23 mouse cellular contexts compared by ENCODE assay signal in genomic region chr1:152831619-152832018, GRCm38 (mm10). TPM values are rescaled to one million over a fixed set of nuclear protein-coding genes. Genes with fewer than 3 reads are reported as not detected.
DNase-seq lines count a peak whose midpoint lies in the region; ATAC-seq and TF ChIP-seq lines count a peak whose summit lies in the region.
"Had no signal": no experiment of that assay in that cellular context is flagged by ENCODE, and none has a peak within 500 bp of the region (broad histone marks: within the 10 kb centered on the region; RNA-seq: fewer than 3 reads in every experiment).

No protein-coding gene starts in this region.

- H3K9ac ChIP-seq in forebrain, embryonic 15.5 days (replicated peaks) = no peak overlapping the region
- no peak overlapping the region for H3K9ac ChIP-seq in forebrain, embryonic 12.5 days
- H3K9ac ChIP-seq: embryonic facial prominence, embryonic 13.5 days; forebrain, embryonic 13.5 days; forebrain, postnatal 0 days; hindbrain, embryonic 12.5 days; hindbrain, embryonic 15.5 days had no signal

- WGBS in forebrain, embryonic 15.5 days = 82% methylated on average over 5 of the region's 5 CpGs
- WGBS in forebrain, embryonic 12.5 days = 80% methylated on average over 5 of the region's 5 CpGs

- H3K4me2 ChIP-seq in forebrain, embryonic 15.5 days (replicated peaks) = no peak overlapping the region
- no peak overlapping the region for H3K4me2 ChIP-seq in forebrain, embryonic 12.5 days
- H3K4me2 ChIP-seq: embryonic facial prominence, embryonic 13.5 days; forebrain, embryonic 13.5 days; heart, embryonic 11.5 days; hindbrain, embryonic 12.5 days; hindbrain, embryonic 15.5 days had no signal

- peaks cover 5% of the 10 kb centered on the region; the same call in 1 of the 2 replicates for H3K4me1 ChIP-seq in forebrain, embryonic 15.5 days
- no peaks in the 10 kb centered on the region for H3K4me1 ChIP-seq in forebrain, embryonic 12.5 days
- peaks cover 13% of the 10 kb centered on the region for H3K4me1 ChIP-seq in bone marrow macrophage, adult 2 months (ENCODE audit: control insufficient read depth, insufficient read depth, low read length)
- H3K4me1 ChIP-seq: forebrain, embryonic 13.5 days; hindbrain, embryonic 15.5 days had no signal

- TF ChIP-seq CTCF in left cerebral cortex, adult 2 months (IDR thresholded peaks at IDR 0.05) = no peak
- no peak for TF ChIP-seq CTCF in bone marrow macrophage, adult 2 months (IDR thresholded peaks at IDR 0.05; ENCODE audit: low read depth, low read length)

- H3K27ac ChIP-seq in forebrain, embryonic 15.5 days (replicated peaks) = peak overlapping the region; percentile 56; the same call in 1 of the 2 replicates
- no peak overlapping the region for H3K27ac ChIP-seq in forebrain, embryonic 12.5 days
- peak overlapping the region; percentile 55; the same call in 1 of the 2 replicates for H3K27ac ChIP-seq in left cerebral cortex, adult 2 months
- H3K27ac ChIP-seq in bone marrow macrophage, adult 2 months (ENCODE audit: insufficient read depth, low read depth, low read length) = peak overlapping the region; percentile 60
- H3K27ac ChIP-seq: embryonic facial prominence, embryonic 10.5 days; embryonic facial prominence, embryonic 13.5 days; forebrain, embryonic 13.5 days; gastrocnemius, adult 2 months; hindbrain, embryonic 12.5 days; hindbrain, embryonic 15.5 days had no signal

- no peak for DNase-seq in left cerebral cortex, adult 2 months (ENCODE audit: extremely low spot score in 1 of 2, low spot score in 2 of 2)
- DNase-seq in left cerebral cortex, postnatal 14 days (ENCODE audit: low spot score in 2 of 2) = no peak
- DNase-seq in liver = no peak
- DNase-seq in cerebellum, postnatal 4 days (ENCODE audit: low spot score in 2 of 2) = no peak
- DNase-seq: adrenal gland, adult 2 months; adrenal gland, postnatal 14 days; cerebellum, adult 11-12 months; cerebellum, adult 8-10 months; cerebellum, postnatal 10 days; cerebellum, postnatal 36 days; gastrocnemius, adult 2 months; gastrocnemius, postnatal 14 days had no signal

- peaks cover 9% of the 10 kb centered on the region for H3K36me3 ChIP-seq in forebrain, embryonic 15.5 days
- peaks cover 21% of the 10 kb centered on the region for H3K36me3 ChIP-seq in forebrain, embryonic 12.5 days (replicated peaks)

- H3K9me3 ChIP-seq in forebrain, embryonic 15.5 days = no peaks in the 10 kb centered on the region
- H3K9me3 ChIP-seq in forebrain, embryonic 12.5 days = no peaks in the 10 kb centered on the region
- H3K9me3 ChIP-seq: embryonic facial prominence, embryonic 10.5 days; embryonic facial prominence, embryonic 13.5 days; forebrain, embryonic 13.5 days; hindbrain, embryonic 12.5 days; hindbrain, embryonic 15.5 days had no signal

- intact Hi-C loops in left cerebral cortex, adult 2 months (cut with DNase I) = no loop called here
- intact Hi-C loops in left cerebral cortex, postnatal 14 days (cut with DNase I) = loop anchor here (5.0 kb wide), 1 partner anchor 49 kb away; no protein-coding TSS in a partner anchor

- H3K4me3 ChIP-seq in forebrain, embryonic 15.5 days = no peak overlapping the region
- no peak overlapping the region for H3K4me3 ChIP-seq in forebrain, embryonic 12.5 days (replicated peaks)
- no peak overlapping the region for H3K4me3 ChIP-seq in left cerebral cortex, adult 2 months
- no peak overlapping the region for H3K4me3 ChIP-seq in bone marrow macrophage, adult 2 months (ENCODE audit: insufficient read depth, low read length)
- H3K4me3 ChIP-seq: embryonic facial prominence, embryonic 10.5 days; embryonic facial prominence, embryonic 13.5 days; erythroblast, embryonic 14.5 days; forebrain, embryonic 13.5 days; gastrocnemius, adult 2 months; hindbrain, embryonic 12.5 days; hindbrain, embryonic 15.5 days had no signal

- TF ChIP-seq POLR2A in bone marrow macrophage, adult 2 months (IDR thresholded peaks at IDR 0.05; ENCODE audit: borderline replicate concordance, low read depth, low read length) = no peak

- ATAC-seq in forebrain, embryonic 15.5 days (replicated peaks) = no peak
- ATAC-seq in forebrain, embryonic 12.5 days (ENCODE audit: low FRiP score) = no peak

- no peaks in the 10 kb centered on the region for H3K27me3 ChIP-seq in forebrain, embryonic 15.5 days
- no peaks in the 10 kb centered on the region for H3K27me3 ChIP-seq in forebrain, embryonic 12.5 days
- H3K27me3 ChIP-seq: embryonic facial prominence, embryonic 13.5 days; forebrain, embryonic 13.5 days; hindbrain, embryonic 12.5 days; hindbrain, embryonic 15.5 days had no signal

RNA-seq across cellular contexts. Expression of gene Ncf2, which starts 31.6 kb away (rescaled TPM):
- polyA plus RNA-seq in forebrain, embryonic 15.5 days (2015; fragmentation: Nextera tagmentation; extraction: Ambion mirVana) = 2.0 and 2.3 TPM in 2 replicates
- polyA plus RNA-seq in forebrain, embryonic 12.5 days (2016; fragmentation: Nextera tagmentation; extraction: Ambion mirVana) = 1.8 and 2.2 TPM in 2 replicates
- 1 to 10 TPM; 2.6 to 4.1 TPM for total RNA-seq in left cerebral cortex, adult 2 months (2021)
- 1 to 10 TPM; 3.4 to 3.9 TPM for total RNA-seq in left cerebral cortex, postnatal 14 days (2021)
- polyA plus RNA-seq in bone marrow macrophage, adult 2 months (2012; ENCODE audit: insufficient read depth, insufficient read length, missing spikeins) = 268 and 316 TPM in 2 replicates

Comparison
In these comparisons a context has a peak if more than half of its experiments do, and no peak if none do; other contexts are left out.
1. RNA of gene Ncf2, which starts 31.6 kb away (polyA plus RNA-seq): 268 to 316 TPM in bone marrow macrophage, adult 2 months; 1.8 to 2.2 TPM in forebrain, embryonic 12.5 days and 2.0 to 2.3 TPM in forebrain, embryonic 15.5 days; every median in the first group is over 10 times any median in the second.